Mouse (Mus musculus) C2C12 (cell line): ENCODE measurements around the gene Lcn3.

Experiments
- CEBPB ChIP-seq: IDR thresholded peaks from one replicate; pipeline ENCODE4 v1.6.1; 2011; ENCODE audit warnings: low read depth, mild to moderate bottlenecking, control low read depth, moderate library complexity
- CTCF ChIP-seq: IDR thresholded peaks from one replicate; pipeline ENCODE4 v1.5.1; 2011; ENCODE audit not compliant: control insufficient read depth, insufficient read depth, insufficient read length
- MAX ChIP-seq: IDR thresholded peaks from one replicate; pipeline ENCODE4 v1.6.1; 2011; ENCODE audit warnings: mild to moderate bottlenecking, control low read depth
- USF1 ChIP-seq: IDR thresholded peaks from one replicate; pipeline ENCODE4 v1.6.1; 2011; ENCODE audit warnings: low read depth, mild to moderate bottlenecking, control low read depth, moderate library complexity

DNA sequence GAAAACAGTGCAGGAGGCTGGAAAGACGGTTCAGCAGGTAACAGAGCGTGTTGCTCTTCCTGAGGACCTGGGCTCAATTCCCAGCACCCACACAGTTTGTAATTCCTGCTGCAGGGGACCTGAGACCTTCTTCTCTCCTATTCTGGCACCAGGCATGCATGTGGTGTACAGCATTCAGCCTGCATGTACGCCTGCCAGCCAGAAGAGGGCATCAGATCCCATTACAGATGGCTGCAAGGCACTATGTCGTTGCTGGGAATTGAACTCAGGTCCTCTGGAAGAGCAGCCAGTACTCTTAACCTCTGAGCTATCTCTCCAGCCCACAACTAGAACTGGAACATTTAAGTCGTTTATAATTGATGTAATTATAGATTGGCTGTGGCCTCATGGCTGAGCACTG is 48.0 kb downstream of the Lcn3 start:
- TF ChIP-seq USF1 (no peak), CTCF (no peak), MAX (no peak), CEBPB (no peak)
